Mouse (Mus musculus) limb, embryonic 15.5 days (tissue): ENCODE data around the gene 1300017J02Rik. TPM values are rescaled to one million over a fixed set of nuclear protein-coding genes. Genes with fewer than 3 reads are reported as not detected.
A peak's percentile ranks its signal among the peaks of the same experiment; 100 is the strongest.

Experiments used
- ATAC-seq: fragments of 200-750 bp; cut with Nextera tagmentation; 2 replicates; pipeline ENCODE4 v1.8.0; 2017; ENCODE audit warnings: low read depth, moderate TSS enrichment; ENCODE audit not compliant: insufficient number of reproducible peaks, low FRiP score, low TSS enrichment
- H3K27ac ChIP-seq: fragments of 300-500 bp; sonication (generic); 2 replicates; pipeline ENCODE4 v1.5.1; 2015; ENCODE audit warnings: moderate library complexity, mild to moderate bottlenecking, inconsistent platforms
- H3K27me3 ChIP-seq: fragments of 300-500 bp; sonication (generic); 2 replicates; pipeline ENCODE4 v1.6.1; 2015; ENCODE audit warnings: inconsistent platforms
- H3K36me3 ChIP-seq: fragments of 300-500 bp; sonication (generic); 2 replicates; pipeline ENCODE4 v1.6.1; 2015; ENCODE audit warnings: inconsistent platforms
- H3K4me1 ChIP-seq: fragments of 300-500 bp; sonication (generic); 2 replicates; pipeline ENCODE4 v1.6.1; 2015; ENCODE audit warnings: inconsistent platforms
- H3K4me2 ChIP-seq: fragments of 300-500 bp; sonication (generic); 2 replicates; pipeline ENCODE4 v1.6.1; 2015; ENCODE audit warnings: mild to moderate bottlenecking, inconsistent platforms
- H3K4me3 ChIP-seq: fragments of 300-500 bp; sonication (generic); 2 replicates; pipeline ENCODE4 v1.5.1; 2015; ENCODE audit warnings: mild to moderate bottlenecking, inconsistent platforms
- H3K9ac ChIP-seq: fragments of 300-500 bp; sonication (generic); 2 replicates; pipeline ENCODE4 v1.6.1; 2015; ENCODE audit warnings: inconsistent platforms
- H3K9me3 ChIP-seq: fragments of 300-500 bp; sonication (generic); 2 replicates; pipeline ENCODE4 v1.6.1; 2016; ENCODE audit warnings: inconsistent platforms
- WGBS: fragments of 180-500 bp; shearing (Covaris S2); methylation state at CpG from one replicate; pipeline ENCODE4 v1.1.7; 2015; 5-methylcytosine and 5-hydroxymethylcytosine counted together
- polyA plus RNA-seq: library from polyadenylated mRNA; unstranded; fragments of >200 nt; fragmentation: Nextera tagmentation; extraction: Ambion mirVana; gene quantifications from 2 replicates; pipeline ENCODE4 v1.2.1, GENCODE M21; 2015

The 1300017J02Rik gene
- polyA plus RNA-seq, 1 experiment from 2014 or later: 1.5 TPM

DNA sequence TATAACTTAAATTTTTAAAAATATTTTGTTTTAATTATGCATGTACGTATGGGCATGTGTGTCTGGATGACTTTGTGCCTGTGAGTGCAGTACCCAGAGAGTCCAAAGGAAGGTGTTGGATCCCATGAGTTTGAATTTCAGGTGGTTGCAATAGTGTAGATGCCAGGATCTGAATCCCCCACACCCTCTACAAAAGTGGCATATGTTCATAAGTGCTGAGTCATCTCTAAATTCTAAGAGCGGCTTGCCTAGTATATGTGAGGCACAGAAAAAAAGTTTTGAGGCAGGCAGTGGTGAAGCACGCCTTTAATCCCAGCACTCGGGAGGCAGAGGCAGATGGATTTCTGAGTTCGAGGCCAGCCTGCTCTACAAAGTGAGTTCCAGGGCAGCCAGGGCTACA, 99.1 kb downstream of the 1300017J02Rik start:
- Histone ChIP-seq H3K36me3 (no peaks in the 10 kb centered on the region), H3K4me2 (no peak overlapping the region), H3K4me1 (peaks cover 5% of the 10 kb centered on the region; the same call in 1 of the 2 replicates), H3K9ac (no peak overlapping the region), H3K27me3 (no peaks in the 10 kb centered on the region), H3K4me3 (no peak overlapping the region), H3K9me3 (no peaks in the 10 kb centered on the region), H3K27ac (no peak overlapping the region)
- no peak for ATAC-seq
- 87% methylated on average over 5 of the region's 5 CpGs for WGBS

DNA sequence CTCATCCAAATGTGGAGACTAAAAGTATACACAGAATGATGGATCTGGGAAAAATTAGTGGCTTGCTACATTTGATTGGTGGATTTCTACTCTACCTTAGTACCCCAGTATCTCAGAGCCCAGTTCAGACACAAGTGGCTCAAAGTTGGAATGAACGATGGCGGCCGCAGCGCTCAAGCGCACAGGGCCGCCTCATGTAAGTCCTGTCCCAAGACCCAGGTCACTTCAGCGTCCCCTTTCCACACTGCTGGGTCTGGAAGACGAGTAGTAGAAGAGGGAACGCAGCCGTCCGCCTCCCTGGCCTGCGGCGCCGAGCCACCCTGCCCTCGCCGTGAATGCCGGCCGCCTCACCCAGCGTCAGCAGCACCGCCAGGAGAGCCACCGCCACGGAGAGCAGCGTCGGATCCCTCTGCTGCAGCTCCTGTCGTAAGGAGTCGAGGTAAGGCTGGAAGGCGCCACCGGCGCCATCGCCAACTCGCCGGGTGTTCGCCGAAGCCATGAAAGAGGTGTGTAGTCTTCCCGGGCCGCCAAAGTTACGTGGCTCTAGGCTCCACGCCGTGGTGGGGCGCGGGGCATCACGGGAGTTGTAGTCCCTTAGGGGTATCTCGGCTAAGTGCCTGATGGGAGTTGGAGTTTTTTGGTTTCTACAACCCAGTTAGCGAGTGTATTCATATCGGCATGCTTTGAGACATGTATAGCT, 103.2 kb downstream of the 1300017J02Rik start, which contains the start of gene Srprb:
Gene Srprb, minus strand, starts transcription at position 577 of the 700 bp plus-strand sequence.
- ATAC-seq: peak; percentile 95
- H3K27ac ChIP-seq: peak within 1 kb of the TSS; percentile 86
- peak within 1 kb of the TSS; percentile 75 for H3K9ac ChIP-seq
- H3K4me3 ChIP-seq: peak within 1 kb of the TSS; percentile 79
- peak within 1 kb of the TSS; percentile 53 for H3K4me2 ChIP-seq
- no peaks in the 10 kb centered on the region for H3K27me3 ChIP-seq
- WGBS: under 1% methylated on average over 45 of the region's 45 CpGs
- H3K9me3 ChIP-seq: no peaks in the 10 kb centered on the region
- peaks cover 5% of the 10 kb centered on the region; the same call in 1 of the 2 replicates for H3K4me1 ChIP-seq
- H3K36me3 ChIP-seq: peaks cover 19% of the 10 kb centered on the region

Other genes starting within 250 kb of the 1300017J02Rik start
- gene Rab6b, start 193.3 kb downstream of the 1300017J02Rik start, polyA plus RNA-seq: 5.7 and 7.8 TPM in 2 replicates
- gene Srprb, start 102.9 kb downstream of the 1300017J02Rik start, polyA plus RNA-seq: 65.5 and 71.9 TPM in 2 replicates
- gene Gm20425, start 74.8 kb downstream of the 1300017J02Rik start, polyA plus RNA-seq: 2.7 TPM in 1 of 2 replicates, not detected in the other
- gene Trf, start 74.6 kb downstream of the 1300017J02Rik start, polyA plus RNA-seq: 32.7 and 42.1 TPM in 2 replicates
- gene Topbp1, start 133 bp upstream of the 1300017J02Rik start, polyA plus RNA-seq: 50.9 and 57.7 TPM in 2 replicates
- gene Cdv3, start 60.8 kb upstream of the 1300017J02Rik start, polyA plus RNA-seq: 95.2 and 121 TPM in 2 replicates
- 0.66 and 1.4 TPM in 2 replicates for gene Bfsp2, start 175.3 kb upstream of the 1300017J02Rik start, polyA plus RNA-seq